Mouse (Mus musculus): Measurements from ENCODE around the gene Foxl2. TPM values are rescaled to one million over a fixed set of nuclear protein-coding genes. Genes with fewer than 3 reads are reported as not detected.
A peak's percentile ranks its signal among the peaks of the same experiment; 100 is the strongest.

Gene Foxl2
- polyA plus RNA-seq, 1 experiment from 2014 or later, result 1.7 TPM

GRCm38 (mm10) chr9:98959851-98960250 is 4.8 kb downstream of the Foxl2 start:
- no peaks in the 10 kb centered on the region for H3K9me3 ChIP-seq (ENCODE audit: control insufficient read depth, low read length)
- no peak overlapping the region for H3K27ac ChIP-seq (ENCODE audit: low read depth, low read length)
- no peak overlapping the region; the same call in 1 of the 2 replicates for H3K4me2 ChIP-seq (ENCODE audit: low read depth, low read length, severe bottlenecking)
- no peak for DNase-seq (ENCODE audit: low spot score)
- peaks cover 16% of the 10 kb centered on the region for H3K4me1 ChIP-seq (replicated peaks; ENCODE audit: control insufficient read depth, insufficient read depth, low read length)
- H3K27me3 ChIP-seq (ENCODE audit: control insufficient read depth, insufficient read depth, low read length), result peaks cover 92% of the 10 kb centered on the region
- no peak overlapping the region for H3K9ac ChIP-seq (ENCODE audit: low read length)
- H3K4me3 ChIP-seq (ENCODE audit: low read depth, low read length), result no peak overlapping the region
- WGBS, result 25% methylated on average over 3 of the region's 3 CpGs
- no peak for ATAC-seq (replicated peaks; ENCODE audit: low FRiP score)
- H3K36me3 ChIP-seq (ENCODE audit: control insufficient read depth, insufficient read depth, low read length), result no peaks in the 10 kb centered on the region

DNA sequence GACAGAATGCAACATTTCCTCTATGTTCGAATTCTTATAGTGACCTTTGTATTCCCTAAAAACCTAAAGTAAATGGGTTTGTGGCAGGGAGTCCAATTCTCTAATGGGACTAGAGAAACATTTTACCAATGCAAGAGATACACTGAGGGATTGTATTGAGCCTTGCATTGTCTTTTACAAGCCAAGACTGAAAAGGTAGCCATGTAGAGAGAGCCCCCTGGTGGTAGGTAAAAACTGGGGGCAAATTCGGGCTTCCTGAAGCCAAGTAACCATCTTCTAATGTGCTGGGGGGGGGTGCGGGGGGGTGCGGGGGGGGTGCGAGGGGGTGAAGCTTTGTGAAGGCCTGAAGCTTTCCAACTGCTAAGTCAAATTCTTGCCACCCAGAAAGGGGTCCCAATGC is 5.3 kb downstream of the Foxl2 start:
- Histone ChIP-seq H3K27ac (ENCODE audit: low read depth, low read length) (no peak overlapping the region), H3K27me3 (ENCODE audit: control insufficient read depth, insufficient read depth, low read length) (peaks cover 92% of the 10 kb centered on the region), H3K9ac (ENCODE audit: low read length) (no peak overlapping the region), H3K4me3 (ENCODE audit: low read depth, low read length) (no peak overlapping the region), H3K4me2 (ENCODE audit: low read depth, low read length, severe bottlenecking) (no peak overlapping the region), H3K4me1 (replicated peaks; ENCODE audit: control insufficient read depth, insufficient read depth, low read length) (peaks cover 15% of the 10 kb centered on the region; the same call in 1 of the 2 replicates), H3K9me3 (ENCODE audit: control insufficient read depth, low read length) (no peaks in the 10 kb centered on the region), H3K36me3 (ENCODE audit: control insufficient read depth, insufficient read depth, low read length) (no peaks in the 10 kb centered on the region)
- ATAC-seq (replicated peaks; ENCODE audit: low FRiP score) (no peak), DNase-seq (ENCODE audit: low spot score) (no peak)
- WGBS, result 17% methylated on average over 5 of the region's 5 CpGs

DNA sequence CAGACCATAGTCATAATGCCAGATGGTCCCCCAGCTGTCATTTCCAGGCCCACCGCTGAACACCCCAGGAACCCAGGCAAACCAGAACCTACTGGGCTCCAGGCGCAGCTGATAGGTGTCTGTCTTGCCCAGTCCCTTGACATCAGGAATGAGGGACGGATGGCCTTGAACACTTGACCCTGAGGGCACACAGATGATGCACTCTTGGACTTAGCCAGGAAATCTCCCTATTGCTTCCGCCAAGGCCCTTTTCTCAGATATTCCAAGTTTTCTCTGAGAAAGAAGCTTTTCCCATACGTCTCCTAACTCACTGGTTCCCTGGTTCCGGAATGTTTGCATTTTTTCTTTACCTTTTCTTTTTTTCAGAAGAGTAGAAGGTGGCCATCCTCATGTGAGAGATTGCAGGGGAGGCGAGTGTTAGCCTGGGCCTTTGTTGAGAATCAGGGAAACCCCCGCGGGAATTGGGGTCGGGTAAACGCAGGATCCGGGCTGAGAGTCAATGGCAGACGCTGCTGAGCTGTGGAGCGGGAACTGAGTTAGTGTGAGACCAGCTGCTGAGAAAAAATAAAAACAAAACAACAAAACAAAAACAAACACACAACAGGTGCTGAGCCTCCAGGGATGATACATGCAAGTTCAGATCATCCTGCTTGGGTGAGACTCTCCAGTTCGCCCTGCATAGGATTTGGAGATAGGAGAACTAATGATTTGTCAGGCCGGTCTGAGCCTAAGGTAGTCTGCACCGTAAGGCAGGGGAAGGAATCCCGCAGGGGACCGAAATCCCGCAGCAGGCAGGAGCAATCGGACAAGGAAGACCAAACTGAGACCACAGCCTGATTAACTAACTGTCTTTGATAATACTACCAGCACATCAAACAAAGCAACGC is 6.7 kb downstream of the Foxl2 start:
- Histone ChIP-seq H3K4me2 (ENCODE audit: low read depth, low read length, severe bottlenecking) (no peak overlapping the region), H3K27me3 (ENCODE audit: control insufficient read depth, insufficient read depth, low read length) (peaks cover 83% of the 10 kb centered on the region), H3K9me3 (ENCODE audit: control insufficient read depth, low read length) (no peaks in the 10 kb centered on the region), H3K4me3 (ENCODE audit: low read depth, low read length) (no peak overlapping the region), H3K9ac (ENCODE audit: low read length) (no peak overlapping the region), H3K4me1 (replicated peaks; ENCODE audit: control insufficient read depth, insufficient read depth, low read length) (peaks cover 4% of the 10 kb centered on the region; the same call in 1 of the 2 replicates), H3K36me3 (ENCODE audit: control insufficient read depth, insufficient read depth, low read length) (no peaks in the 10 kb centered on the region), H3K27ac (ENCODE audit: low read depth, low read length) (no peak overlapping the region)
- DNase-seq (ENCODE audit: low spot score), result peak; percentile 61
- ATAC-seq (replicated peaks; ENCODE audit: low FRiP score), result no peak
- 2% methylated on average over 22 of the region's 22 CpGs for WGBS

GRCm38 (mm10) chr9:98962478-98963142 is 7.5 kb downstream of the Foxl2 start:
- no peaks in the 10 kb centered on the region for H3K9me3 ChIP-seq (ENCODE audit: control insufficient read depth, low read length)
- H3K9ac ChIP-seq (ENCODE audit: low read length), result no peak overlapping the region
- no peak overlapping the region for H3K27ac ChIP-seq (ENCODE audit: low read depth, low read length)
- ATAC-seq (replicated peaks; ENCODE audit: low FRiP score) (no peak), DNase-seq (ENCODE audit: low spot score) (no peak)
- H3K4me2 ChIP-seq (ENCODE audit: low read depth, low read length, severe bottlenecking), result no peak overlapping the region
- under 1% methylated on average over 20 of the region's 20 CpGs for WGBS
- H3K4me3 ChIP-seq (ENCODE audit: low read depth, low read length), result no peak overlapping the region
- peaks cover 84% of the 10 kb centered on the region for H3K27me3 ChIP-seq (ENCODE audit: control insufficient read depth, insufficient read depth, low read length)
- no peaks in the 10 kb centered on the region for H3K36me3 ChIP-seq (ENCODE audit: control insufficient read depth, insufficient read depth, low read length)
- H3K4me1 ChIP-seq (replicated peaks; ENCODE audit: control insufficient read depth, insufficient read depth, low read length), result no peaks in the 10 kb centered on the region

DNA sequence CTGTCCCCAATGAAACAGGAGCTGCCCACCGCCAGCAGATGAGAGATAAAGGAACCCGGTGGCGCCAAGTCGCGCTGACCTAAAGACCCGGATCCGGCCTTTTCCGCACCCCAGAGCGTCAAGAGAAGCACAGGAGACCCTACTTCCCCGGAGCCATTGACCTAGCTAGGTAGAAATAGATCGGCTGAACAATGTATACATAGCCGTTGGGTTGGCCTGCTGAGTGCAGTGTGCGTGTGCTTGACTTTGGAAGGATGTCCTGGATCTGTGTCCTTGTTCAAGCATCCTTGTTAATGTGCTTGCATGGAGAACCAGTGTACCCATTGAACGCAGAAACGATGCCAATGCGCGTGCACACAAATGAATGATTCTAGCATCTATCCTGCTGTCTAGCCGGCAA is 8.6 kb downstream of the Foxl2 start:
- H3K9me3 ChIP-seq (ENCODE audit: control insufficient read depth, low read length), result no peaks in the 10 kb centered on the region
- no peak overlapping the region for H3K9ac ChIP-seq (ENCODE audit: low read length)
- no peak overlapping the region for H3K4me3 ChIP-seq (ENCODE audit: low read depth, low read length)
- no peak overlapping the region for H3K27ac ChIP-seq (ENCODE audit: low read depth, low read length)
- no peaks in the 10 kb centered on the region for H3K36me3 ChIP-seq (ENCODE audit: control insufficient read depth, insufficient read depth, low read length)
- 3% methylated on average over 18 of the region's 18 CpGs for WGBS
- peaks cover 77% of the 10 kb centered on the region for H3K27me3 ChIP-seq (ENCODE audit: control insufficient read depth, insufficient read depth, low read length)
- ATAC-seq (replicated peaks; ENCODE audit: low FRiP score) (no peak), DNase-seq (ENCODE audit: low spot score) (no peak)
- H3K4me2 ChIP-seq (ENCODE audit: low read depth, low read length, severe bottlenecking), result no peak overlapping the region
- no peaks in the 10 kb centered on the region for H3K4me1 ChIP-seq (replicated peaks; ENCODE audit: control insufficient read depth, insufficient read depth, low read length)

- Histone ChIP-seq H3K36me3 (ENCODE audit: control insufficient read depth, insufficient read depth, low read length) (no peaks in the 10 kb centered on the region), H3K9ac (ENCODE audit: low read length) (no peak overlapping the region), H3K4me1 (replicated peaks; ENCODE audit: control insufficient read depth, insufficient read depth, low read length) (no peaks in the 10 kb centered on the region), H3K27me3 (ENCODE audit: control insufficient read depth, insufficient read depth, low read length) (peaks cover 64% of the 10 kb centered on the region), H3K4me3 (ENCODE audit: low read depth, low read length) (no peak overlapping the region), H3K27ac (ENCODE audit: low read depth, low read length) (no peak overlapping the region), H3K9me3 (ENCODE audit: control insufficient read depth, low read length) (no peaks in the 10 kb centered on the region), H3K4me2 (ENCODE audit: low read depth, low read length, severe bottlenecking) (0 out of 2 replicates have a peak overlapping the region, but pooled peaks have one; percentile 21)
- DNase-seq (ENCODE audit: low spot score) (peak; percentile 77), ATAC-seq (replicated peaks; ENCODE audit: low FRiP score) (0 out of 2 replicates have a peak, but pooled peaks have one; percentile 56)
- 2% methylated on average over 18 of the region's 18 CpGs for WGBS
Measured at GRCm38 (mm10) chr9:98965084-98965483, 10.0 kb downstream of the Foxl2 start.

DNA sequence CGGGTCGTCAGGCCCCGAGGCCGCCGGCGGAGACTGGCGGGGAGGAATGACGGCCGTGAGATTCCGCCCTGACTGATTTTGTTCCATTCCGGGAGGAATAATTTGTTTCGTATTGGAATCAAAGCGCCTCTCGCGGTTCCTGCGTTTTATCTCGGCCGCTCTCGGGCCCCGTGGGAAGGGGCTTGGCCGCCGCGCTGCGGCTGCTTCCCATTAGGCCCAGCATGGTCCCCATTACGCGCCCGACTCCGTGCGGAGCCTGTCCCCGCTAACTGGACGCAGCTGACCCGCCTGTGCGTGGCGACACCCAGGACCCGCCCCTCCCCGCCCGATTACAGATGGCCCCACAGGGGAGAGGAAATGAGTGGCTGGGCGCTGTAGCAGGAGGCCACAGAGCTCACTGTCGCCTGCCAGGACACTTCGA is 18.0 kb downstream of the Foxl2 start:
- H3K4me3 ChIP-seq (ENCODE audit: low read depth, low read length), result peak overlapping the region; percentile 29
- H3K27ac ChIP-seq (ENCODE audit: low read depth, low read length), result no peak overlapping the region
- no peaks in the 10 kb centered on the region for H3K9me3 ChIP-seq (ENCODE audit: control insufficient read depth, low read length)
- peak; percentile 55 for ATAC-seq (replicated peaks; ENCODE audit: low FRiP score)
- no peaks in the 10 kb centered on the region for H3K36me3 ChIP-seq (ENCODE audit: control insufficient read depth, insufficient read depth, low read length)
- H3K4me1 ChIP-seq (replicated peaks; ENCODE audit: control insufficient read depth, insufficient read depth, low read length), result peaks cover 3% of the 10 kb centered on the region; the same call in 1 of the 2 replicates
- DNase-seq (ENCODE audit: low spot score), result peak; percentile 69
- peaks cover 54% of the 10 kb centered on the region for H3K27me3 ChIP-seq (ENCODE audit: control insufficient read depth, insufficient read depth, low read length)
- peak overlapping the region; percentile 12; the same call in 1 of the 2 replicates for H3K9ac ChIP-seq (ENCODE audit: low read length)
- under 1% methylated on average over 40 of the region's 40 CpGs for WGBS
- peak overlapping the region; percentile 47 for H3K4me2 ChIP-seq (ENCODE audit: low read depth, low read length, severe bottlenecking)

- H3K4me2 ChIP-seq (ENCODE audit: low read depth, low read length, severe bottlenecking), result peak overlapping the region; percentile 47; the same call in 1 of the 2 replicates
- H3K4me3 ChIP-seq (ENCODE audit: low read depth, low read length), result peak overlapping the region; percentile 29; the same call in 1 of the 2 replicates
- peaks cover 54% of the 10 kb centered on the region for H3K27me3 ChIP-seq (ENCODE audit: control insufficient read depth, insufficient read depth, low read length)
- peaks cover 3% of the 10 kb centered on the region; the same call in 1 of the 2 replicates for H3K4me1 ChIP-seq (replicated peaks; ENCODE audit: control insufficient read depth, insufficient read depth, low read length)
- WGBS, result 2% methylated on average over 7 of the region's 7 CpGs
- ATAC-seq (replicated peaks; ENCODE audit: low FRiP score), result no peak
- H3K9ac ChIP-seq (ENCODE audit: low read length), result no peak overlapping the region
- H3K9me3 ChIP-seq (ENCODE audit: control insufficient read depth, low read length), result no peaks in the 10 kb centered on the region
- no peak for DNase-seq (ENCODE audit: low spot score)
- H3K36me3 ChIP-seq (ENCODE audit: control insufficient read depth, insufficient read depth, low read length), result no peaks in the 10 kb centered on the region
- H3K27ac ChIP-seq (ENCODE audit: low read depth, low read length), result no peak overlapping the region
Measured at GRCm38 (mm10) chr9:98973561-98973960, 18.5 kb downstream of the Foxl2 start.
